Mouse (Mus musculus) stomach, embryonic 14.5 days (tissue): ENCODE measurements around the gene Gse1. TPM values are rescaled to one million over a fixed set of nuclear protein-coding genes. Genes with fewer than 3 reads are reported as not detected.

Experiments used
- ATAC-seq: fragments of 200-750 bp; cut with Nextera tagmentation; 2 replicates; pipeline ENCODE4 v1.8.0; 2017; ENCODE audit warnings: low read depth, moderate TSS enrichment; ENCODE audit not compliant: insufficient number of reproducible peaks, insufficient read depth, low FRiP score
- H3K27ac ChIP-seq: fragments of 300-500 bp; sonication (generic); 2 replicates; pipeline ENCODE4 v1.5.1; 2014; ENCODE audit warnings: mild to moderate bottlenecking, low read length, moderate library complexity, mixed read lengths
- H3K27me3 ChIP-seq: fragments of 300-500 bp; sonication (generic); 2 replicates; pipeline ENCODE4 v1.6.1; 2014; ENCODE audit warnings: low read length, control low read depth, mixed read lengths; ENCODE audit not compliant: control insufficient read depth, insufficient read depth
- H3K36me3 ChIP-seq: fragments of 300-500 bp; sonication (generic); 2 replicates; pipeline ENCODE4 v1.6.1; 2014; ENCODE audit warnings: mild to moderate bottlenecking, control low read depth, low read length, moderate library complexity, mixed read lengths; ENCODE audit not compliant: control insufficient read depth, insufficient read depth
- H3K4me1 ChIP-seq: fragments of 300-500 bp; sonication (generic); 2 replicates; pipeline ENCODE4 v1.6.1; 2014; ENCODE audit warnings: low read length, control low read depth, mixed read lengths; ENCODE audit not compliant: control insufficient read depth, insufficient read depth
- H3K4me2 ChIP-seq: fragments of 300-500 bp; sonication (generic); replicated peaks from 2 replicates; pipeline ENCODE4 v1.6.1; 2014; ENCODE audit warnings: low read depth, low read length, control low read depth
- H3K4me3 ChIP-seq: fragments of 300-500 bp; sonication (generic); 2 replicates; pipeline ENCODE4 v1.5.1; 2014; ENCODE audit warnings: low read depth, low read length, control low read depth
- H3K9ac ChIP-seq: fragments of 300-500 bp; sonication (generic); replicated peaks from 2 replicates; pipeline ENCODE4 v1.6.1; 2014; ENCODE audit warnings: low read depth, mild to moderate bottlenecking, control low read depth, low read length, moderate library complexity, mixed read lengths
- H3K9me3 ChIP-seq: fragments of 300-500 bp; sonication (generic); 2 replicates; pipeline ENCODE4 v1.6.1; 2016; ENCODE audit warnings: low read depth, low read length, control low read depth; ENCODE audit not compliant: control insufficient read depth
- WGBS: fragments of 180-500 bp; shearing (Covaris S2); extraction: QIAGEN DNeasy Blood & Tissue Kit; methylation state at CpG from one replicate; pipeline ENCODE4 v1.1.7; 2014; 5-methylcytosine and 5-hydroxymethylcytosine counted together
- polyA plus RNA-seq: library from polyadenylated mRNA; unstranded; fragments of >200 nt; fragmentation: Nextera tagmentation; extraction: Ambion mirVana; gene quantifications from 2 replicates; pipeline ENCODE4 v1.2.1, GENCODE M21; 2014

The Gse1 gene
- polyA plus RNA-seq, 1 experiment from 2014 or later: 11.1 TPM

GRCm38 (mm10) chr8:120263879-120264278 lies 35.6 kb downstream of the Gse1 start:
- Histone ChIP-seq H3K4me3 (no peak overlapping the region), H3K36me3 (no peaks in the 10 kb centered on the region), H3K4me1 (peaks cover 70% of the 10 kb centered on the region), H3K9me3 (no peaks in the 10 kb centered on the region), H3K27ac (no peak overlapping the region), H3K27me3 (no peaks in the 10 kb centered on the region), H3K9ac (no peak overlapping the region), H3K4me2 (no peak overlapping the region)
- 77% methylated on average over 5 of the region's 5 CpGs for WGBS
- ATAC-seq: no peak

GRCm38 (mm10) chr8:120264388-120264943 lies 36.2 kb downstream of the Gse1 start:
- Histone ChIP-seq H3K4me2 (peak overlapping the region; percentile 41), H3K36me3 (no peaks in the 10 kb centered on the region), H3K27me3 (no peaks in the 10 kb centered on the region), H3K9me3 (no peaks in the 10 kb centered on the region), H3K9ac (no peak overlapping the region), H3K27ac (peak overlapping the region; percentile 95), H3K4me1 (peaks cover 76% of the 10 kb centered on the region), H3K4me3 (peak overlapping the region; percentile 10; the same call in 1 of the 2 replicates)
- 25% methylated on average over 13 of the region's 13 CpGs for WGBS
- ATAC-seq: peak; percentile 20; the same call in 1 of the 2 replicates

- Histone ChIP-seq H3K4me3 (peak overlapping the region; percentile 10; the same call in 1 of the 2 replicates), H3K9me3 (no peaks in the 10 kb centered on the region), H3K27ac (peak overlapping the region; percentile 95), H3K4me1 (peaks cover 74% of the 10 kb centered on the region), H3K27me3 (no peaks in the 10 kb centered on the region), H3K4me2 (peak overlapping the region; percentile 41), H3K36me3 (no peaks in the 10 kb centered on the region), H3K9ac (no peak overlapping the region)
- WGBS: 3% methylated on average over 16 of the region's 16 CpGs
- ATAC-seq: peak; percentile 65
Observed at GRCm38 (mm10) chr8:120264944-120265453, 36.7 kb downstream of the Gse1 start.

DNA sequence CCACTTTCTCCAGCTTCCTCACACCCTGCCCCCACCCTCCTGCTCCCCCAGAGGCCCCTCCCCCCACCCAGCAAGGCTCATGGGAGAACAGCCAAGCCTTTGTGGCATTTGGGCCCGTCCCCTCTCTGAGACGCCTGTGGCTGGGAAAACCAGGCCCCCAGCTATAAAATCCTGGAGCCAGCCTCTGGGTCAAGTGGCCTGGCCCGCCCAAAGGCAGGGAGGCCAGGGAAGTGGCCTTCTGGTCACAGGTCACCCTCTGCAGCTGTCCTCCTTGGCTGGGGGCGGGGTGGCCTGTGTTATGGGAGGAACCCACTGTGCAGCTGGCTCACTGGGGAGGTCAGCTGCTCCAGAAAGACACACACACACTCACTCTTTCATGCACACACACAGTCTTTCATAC lies 37.2 kb downstream of the Gse1 start:
- 0 out of 2 replicates have a peak overlapping the region, but pooled peaks have one; percentile 14 for H3K9ac ChIP-seq
- peak overlapping the region; percentile 95 for H3K27ac ChIP-seq
- no peaks in the 10 kb centered on the region for H3K9me3 ChIP-seq
- no peak overlapping the region for H3K4me3 ChIP-seq
- no peaks in the 10 kb centered on the region for H3K36me3 ChIP-seq
- H3K4me1 ChIP-seq: peaks cover 73% of the 10 kb centered on the region
- 14% methylated on average over 4 of the region's 4 CpGs for WGBS
- ATAC-seq: peak; percentile 59; the same call in 1 of the 2 replicates
- peak overlapping the region; percentile 41; the same call in 1 of the 2 replicates for H3K4me2 ChIP-seq
- H3K27me3 ChIP-seq: no peaks in the 10 kb centered on the region

- no peak for ATAC-seq
- Histone ChIP-seq H3K27me3 (no peaks in the 10 kb centered on the region), H3K27ac (peak overlapping the region; percentile 44; the same call in 1 of the 2 replicates), H3K4me3 (no peak overlapping the region), H3K4me2 (no peak overlapping the region), H3K4me1 (peaks cover 54% of the 10 kb centered on the region), H3K9ac (no peak overlapping the region), H3K36me3 (no peaks in the 10 kb centered on the region), H3K9me3 (no peaks in the 10 kb centered on the region)
- 52% methylated on average over 19 of the region's 19 CpGs for WGBS
Observed at GRCm38 (mm10) chr8:120268541-120268980, 40.3 kb downstream of the Gse1 start.

DNA sequence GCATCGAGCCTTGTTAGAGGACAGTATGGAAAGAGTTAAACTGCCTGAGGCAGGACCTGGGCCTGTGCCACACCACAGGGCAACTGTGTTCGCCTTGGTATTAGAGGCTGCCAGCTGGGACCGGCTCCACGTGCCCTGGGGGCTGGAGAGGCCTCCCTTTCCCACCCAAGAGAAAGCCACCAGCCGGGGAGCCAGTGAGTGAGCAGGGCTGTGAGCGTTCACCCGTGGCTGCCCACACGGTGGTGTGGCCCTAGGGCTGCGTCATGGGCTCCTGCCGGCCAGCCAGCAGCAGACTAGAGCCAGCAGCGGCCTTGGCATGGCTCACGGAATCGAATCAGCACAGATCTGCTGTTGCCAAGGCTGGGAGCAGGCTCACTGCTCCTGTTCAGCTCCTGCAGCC lies 42.2 kb downstream of the Gse1 start:
- no peaks in the 10 kb centered on the region for H3K27me3 ChIP-seq
- H3K27ac ChIP-seq: no peak overlapping the region
- 85% methylated on average over 13 of the region's 13 CpGs for WGBS
- H3K9ac ChIP-seq: no peak overlapping the region
- no peak overlapping the region for H3K4me2 ChIP-seq
- peaks cover 55% of the 10 kb centered on the region for H3K4me1 ChIP-seq
- H3K36me3 ChIP-seq: no peaks in the 10 kb centered on the region
- no peaks in the 10 kb centered on the region for H3K9me3 ChIP-seq
- no peak overlapping the region for H3K4me3 ChIP-seq
- no peak for ATAC-seq

- Histone ChIP-seq H3K4me1 (peaks cover 59% of the 10 kb centered on the region), H3K4me2 (no peak overlapping the region), H3K9me3 (no peaks in the 10 kb centered on the region), H3K9ac (no peak overlapping the region), H3K27ac (no peak overlapping the region), H3K4me3 (no peak overlapping the region), H3K27me3 (no peaks in the 10 kb centered on the region), H3K36me3 (no peaks in the 10 kb centered on the region)
- ATAC-seq: no peak
- WGBS: 85% methylated on average over 4 of the region's 4 CpGs
Observed at GRCm38 (mm10) chr8:120273430-120273829, 45.2 kb downstream of the Gse1 start.

DNA sequence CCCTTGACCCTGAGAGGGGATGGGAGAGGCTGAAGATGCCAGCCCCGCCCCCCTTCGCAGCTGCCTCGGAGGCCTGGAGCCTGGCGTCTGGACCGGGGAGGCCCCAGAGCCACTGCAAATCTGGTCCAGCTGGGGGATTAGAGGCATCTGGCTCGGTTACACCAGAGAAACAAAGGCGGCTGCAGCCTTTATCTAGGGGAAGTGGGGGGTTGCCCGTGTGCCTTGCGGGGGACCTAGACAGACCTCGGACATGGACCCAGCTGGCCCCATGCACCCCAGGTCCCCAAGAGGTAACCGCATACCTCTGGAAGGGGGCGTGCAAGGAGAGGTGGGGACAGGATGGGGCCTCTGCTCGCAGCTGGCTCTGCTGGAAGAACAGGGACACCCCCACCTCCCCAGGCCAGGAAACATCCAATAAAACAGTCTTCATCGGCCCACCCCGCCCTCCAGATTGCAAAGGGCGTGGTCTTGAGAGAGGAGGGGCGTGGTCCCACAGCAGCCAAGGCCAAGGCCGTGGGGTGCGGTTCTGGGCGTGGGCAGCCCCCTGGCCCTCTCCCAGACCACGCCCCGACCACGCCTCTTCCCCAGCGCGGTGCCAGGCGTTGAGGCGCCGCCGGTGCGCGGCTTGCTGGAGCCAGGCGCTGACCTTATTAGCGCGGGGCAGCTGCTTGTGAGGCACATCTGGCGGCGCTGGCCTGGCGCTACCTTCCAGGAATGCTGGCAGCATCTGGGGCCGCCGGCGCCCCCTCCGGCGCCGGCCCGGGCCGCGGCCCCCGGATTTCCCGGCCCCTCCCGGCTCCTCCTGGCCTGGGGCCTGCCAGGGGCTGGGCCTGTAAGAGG lies 48.0 kb downstream of the Gse1 start:
- Histone ChIP-seq H3K27me3 (no peaks in the 10 kb centered on the region), H3K27ac (peak overlapping the region; percentile 96), H3K4me1 (peaks cover 56% of the 10 kb centered on the region), H3K36me3 (no peaks in the 10 kb centered on the region), H3K4me3 (peak overlapping the region; percentile 34), H3K9me3 (no peaks in the 10 kb centered on the region), H3K9ac (peak overlapping the region; percentile 40; the same call in 1 of the 2 replicates), H3K4me2 (peak overlapping the region; percentile 76)
- ATAC-seq: peak; percentile 88
- under 1% methylated on average over 49 of the region's 49 CpGs for WGBS
